Mouse (Mus musculus): ENCODE data around the gene S1pr1.

Gene S1pr1

GRCm38 (mm10) chr3:115713417-115714048, 1.3 kb downstream of the S1pr1 start:
- intact Hi-C loops (cut with DNase I) = loop anchor here (2.0 to 5.0 kb wide), 4 partner anchors 53 to 263 kb away; partner anchors contain the start of gene Dph5

GRCm38 (mm10) chr3:115712808-115713200, 2.1 kb downstream of the S1pr1 start:
- intact Hi-C loops (cut with DNase I) = loop anchor here (2.0 to 5.0 kb wide), 4 partner anchors 52 to 264 kb away; partner anchors contain the start of gene Dph5

DNA sequence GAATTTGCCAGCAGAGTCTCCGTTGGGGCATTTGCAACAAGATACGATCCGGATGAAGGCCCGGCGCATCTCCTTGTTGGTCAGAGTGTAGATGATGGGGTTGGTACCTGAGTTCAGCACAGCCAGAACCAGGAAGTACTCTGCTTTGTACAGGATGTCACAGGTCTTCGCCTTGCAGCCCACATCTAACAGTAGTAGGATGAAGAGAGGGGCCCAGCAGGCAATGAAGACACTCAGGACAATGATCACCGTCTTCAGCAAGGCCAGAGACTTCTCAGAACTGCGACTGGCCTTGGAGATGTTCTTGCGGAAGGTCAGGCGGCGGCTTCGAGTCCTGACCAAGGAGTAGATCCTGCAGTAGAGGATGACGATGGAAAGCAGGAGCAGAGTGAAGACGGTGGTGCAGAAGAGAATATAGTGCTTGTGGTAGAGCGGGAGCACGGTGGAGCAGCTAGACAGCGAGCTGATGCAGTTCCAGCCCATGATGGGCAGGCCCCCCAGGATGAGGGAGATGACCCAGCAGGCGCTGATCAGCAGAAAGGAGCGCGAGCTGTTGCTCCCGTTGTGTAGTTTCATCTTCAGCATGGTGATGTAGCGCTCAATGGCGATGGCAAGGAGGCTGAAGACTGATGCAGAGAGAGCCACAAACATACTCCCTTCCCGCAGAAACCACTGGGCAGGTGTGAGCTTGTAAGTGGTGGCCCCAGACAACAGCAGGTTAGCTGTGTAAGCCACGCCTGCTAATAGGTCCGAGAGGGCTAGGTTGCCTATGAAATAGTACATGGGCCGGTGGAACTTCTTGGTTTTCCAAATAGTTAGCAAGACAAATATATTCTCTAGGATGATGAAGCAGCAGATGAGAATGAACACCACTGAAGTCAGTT, 2.7 kb downstream of the S1pr1 start:
- intact Hi-C loops (cut with DNase I) = loop anchor here (2.0 to 5.0 kb wide), 4 partner anchors 51 to 265 kb away; partner anchors contain the start of gene Dph5

DNA sequence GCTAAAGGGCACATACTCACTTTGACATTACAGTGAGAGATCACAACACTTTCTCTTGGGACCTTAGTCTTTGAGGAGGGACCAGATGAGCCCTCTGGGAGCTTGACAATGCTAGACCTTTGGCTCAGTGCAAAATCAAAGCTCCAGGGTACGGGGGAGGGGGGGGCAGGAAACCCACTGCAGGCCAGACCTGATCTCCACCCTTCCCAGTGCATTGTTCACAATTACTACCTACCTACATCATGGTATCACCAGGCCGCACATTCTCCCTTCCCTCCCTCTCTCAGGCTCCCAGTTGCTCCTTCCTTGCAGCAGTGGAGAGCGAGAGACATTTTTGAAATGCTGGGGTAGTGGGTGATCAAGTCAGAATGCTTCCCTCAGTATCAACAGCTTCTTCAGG, 3.5 kb downstream of the S1pr1 start:
- intact Hi-C loops (cut with DNase I) = loop anchor here (5.0 kb wide), 1 partner anchor 176 kb away; the partner anchor contains the start of gene Dph5

- intact Hi-C loops (cut with DNase I) = loop anchor here (5.0 kb wide), 1 partner anchor 177 kb away; the partner anchor contains the start of gene Dph5
Measured at GRCm38 (mm10) chr3:115710051-115710450, 4.8 kb downstream of the S1pr1 start.

- intact Hi-C loops (cut with DNase I) = no loop called here
Measured at GRCm38 (mm10) chr3:115709118-115709574, 5.7 kb downstream of the S1pr1 start.

DNA sequence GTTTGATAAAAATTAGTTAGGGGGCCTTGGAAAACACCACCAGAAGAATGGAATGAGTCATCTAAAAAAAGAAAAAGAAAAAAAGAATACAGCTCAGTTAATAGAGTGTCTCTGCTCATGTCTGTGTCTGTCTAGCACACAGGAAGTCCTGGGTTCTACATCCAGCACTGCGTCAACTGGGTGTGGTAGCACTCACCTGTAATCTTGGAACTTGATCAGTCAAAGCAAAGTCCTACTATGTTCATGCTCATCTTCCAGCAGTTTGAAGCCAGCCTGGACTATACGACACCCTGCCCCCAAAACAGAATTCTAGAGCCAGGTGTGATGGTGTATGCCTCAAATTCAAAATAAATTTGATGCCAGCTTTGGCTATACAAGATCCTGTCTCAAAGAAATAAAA, 8.1 kb downstream of the S1pr1 start:
- intact Hi-C loops (cut with DNase I) = no loop called here

DNA sequence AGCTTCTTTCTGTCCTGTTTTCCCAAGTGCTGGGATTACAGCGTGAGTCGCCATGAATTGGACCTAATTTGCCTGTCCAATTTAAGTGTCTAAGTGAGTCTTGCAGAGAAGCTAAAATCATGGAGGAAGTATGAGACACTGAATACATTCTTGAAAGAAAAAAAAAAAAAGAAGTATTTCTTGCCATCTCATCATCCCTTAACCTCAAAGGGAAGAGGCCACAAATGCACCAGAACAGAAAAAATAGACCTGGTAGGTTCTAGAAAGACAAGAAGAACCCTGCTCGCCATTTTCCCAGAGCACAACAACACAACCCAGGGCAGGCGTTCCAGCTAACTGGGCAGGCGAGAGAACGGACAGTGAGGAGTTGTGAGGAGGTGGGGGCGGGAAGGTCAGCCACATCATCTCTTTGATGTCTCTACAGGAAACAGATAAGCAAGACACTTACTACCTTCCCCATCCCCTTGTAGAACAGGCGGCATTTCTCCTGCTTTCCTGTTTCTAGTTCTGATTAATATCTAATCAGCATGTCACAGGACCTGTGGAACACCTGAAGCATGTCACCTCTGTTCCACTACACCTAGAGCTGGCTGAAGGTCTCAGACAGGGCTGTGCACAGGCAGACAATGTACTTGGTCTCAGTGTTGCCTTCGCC, 10.5 kb downstream of the S1pr1 start:
- intact Hi-C loops (cut with DNase I) = no loop called here

GRCm38 (mm10) chr3:115703720-115704119, 11.2 kb downstream of the S1pr1 start:
- intact Hi-C loops (cut with DNase I) = no loop called here

DNA sequence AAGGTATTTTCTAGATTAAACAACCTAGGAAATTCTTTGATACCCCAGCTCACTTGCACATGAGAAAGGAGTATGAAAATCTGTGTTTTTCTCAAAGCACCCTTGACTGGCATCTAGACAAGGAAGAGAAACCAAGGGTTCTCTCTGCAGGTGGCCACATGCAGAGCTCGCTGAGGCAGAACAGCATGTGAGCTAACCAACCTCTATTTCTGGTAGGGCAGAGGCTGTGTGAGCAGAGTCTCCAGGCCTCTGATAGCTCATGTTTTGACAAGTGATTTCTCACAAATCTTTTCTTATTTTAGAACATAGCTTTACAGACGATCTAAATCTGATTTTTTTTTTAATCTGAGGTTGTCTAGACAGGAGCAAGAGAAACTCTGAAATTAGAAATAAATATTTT, 12.8 kb downstream of the S1pr1 start:
- intact Hi-C loops (cut with DNase I) = no loop called here

DNA sequence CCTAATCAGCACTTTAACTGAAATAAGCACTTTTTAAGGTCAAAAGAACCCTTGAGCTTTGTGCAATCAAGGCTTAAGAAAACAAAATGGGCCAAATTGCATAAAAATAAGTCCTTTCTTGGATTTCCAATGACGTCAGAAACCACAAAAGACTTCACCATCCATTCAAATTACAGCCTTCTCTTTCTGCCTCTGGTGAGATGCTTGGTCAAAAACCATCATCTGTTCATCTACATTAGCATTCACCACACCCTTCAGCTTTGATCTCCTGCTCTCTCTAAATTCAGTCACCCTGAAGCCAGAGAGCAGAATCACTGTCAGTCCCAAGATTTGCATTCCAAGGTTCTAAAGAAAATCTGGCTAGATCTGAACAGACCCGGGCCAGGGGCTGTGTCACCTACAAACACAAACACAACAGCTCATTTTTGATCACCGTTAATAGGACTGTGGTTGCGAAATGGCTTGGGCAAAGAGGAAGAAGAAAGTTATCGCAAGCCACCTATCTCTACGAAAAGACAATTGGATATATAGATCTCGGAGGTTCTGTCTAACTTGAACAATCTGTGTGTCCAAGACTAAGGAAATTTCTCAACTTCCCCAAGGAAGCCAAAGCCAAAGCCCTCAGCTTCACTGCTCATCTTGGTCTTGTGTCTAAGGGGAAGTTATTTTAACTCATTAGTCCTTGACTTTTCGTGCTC, 19.5 kb downstream of the S1pr1 start:
- intact Hi-C loops (cut with DNase I) = no loop called here

- intact Hi-C loops (cut with DNase I) = no loop called here
Measured at GRCm38 (mm10) chr3:115694168-115694567, 20.7 kb downstream of the S1pr1 start.

DNA sequence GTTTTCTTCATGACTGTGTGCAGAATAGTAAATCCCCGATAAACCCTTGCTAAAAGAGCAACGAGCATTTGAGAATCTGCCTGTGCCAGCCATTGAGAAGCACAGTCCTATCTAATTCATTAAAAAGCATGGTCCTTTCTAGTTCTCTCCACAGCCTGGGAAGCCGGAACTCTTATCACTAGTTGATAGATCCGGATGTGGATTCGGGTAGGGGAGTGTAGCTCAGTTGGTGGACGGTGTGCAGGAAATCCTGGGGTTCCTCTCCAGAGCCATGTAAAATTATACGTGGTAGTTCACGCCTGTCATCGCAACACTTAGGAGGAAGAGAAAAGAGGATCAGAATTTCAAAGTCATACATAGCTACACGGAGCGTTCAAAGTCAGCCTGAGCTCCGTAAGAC, 21.5 kb downstream of the S1pr1 start:
- intact Hi-C loops (cut with DNase I) = no loop called here

DNA sequence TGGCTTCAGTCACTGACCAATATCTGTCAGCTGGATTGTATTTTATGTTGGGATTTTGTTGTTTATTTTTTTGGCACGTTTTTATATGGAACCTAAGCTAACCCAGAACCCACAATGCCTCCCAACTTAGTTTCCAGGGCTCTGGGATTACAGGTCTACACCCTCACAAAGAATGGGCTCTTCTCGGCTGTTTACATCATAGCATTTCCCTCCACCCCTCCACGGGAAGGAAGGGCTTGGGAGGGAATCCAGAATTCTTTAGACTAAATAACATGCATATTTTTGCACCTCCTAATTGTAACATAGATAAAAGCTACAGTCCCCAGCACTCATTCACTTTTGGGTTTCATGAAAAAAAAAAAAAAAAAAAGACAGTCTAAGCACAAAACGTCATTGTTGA, 22.0 kb downstream of the S1pr1 start:
- intact Hi-C loops (cut with DNase I) = no loop called here

DNA sequence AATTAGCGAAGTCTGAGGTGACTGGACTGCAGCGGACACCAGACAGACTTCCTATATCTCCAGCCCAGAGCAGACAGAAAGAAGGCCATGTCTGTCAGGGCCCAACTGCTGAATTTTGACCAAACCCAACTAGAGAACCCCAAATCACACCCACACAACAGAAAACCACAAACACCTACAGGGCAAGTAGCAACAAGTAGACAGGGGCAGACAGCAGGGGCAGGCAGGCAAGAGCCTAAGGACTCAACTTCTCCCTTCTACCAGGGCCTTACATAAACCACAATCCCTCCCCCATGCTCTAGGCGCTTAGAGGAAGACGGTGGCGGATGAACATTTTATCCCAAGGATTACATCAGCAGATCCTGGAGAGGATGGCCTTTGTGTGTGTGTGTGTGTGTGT, 22.5 kb downstream of the S1pr1 start:
- intact Hi-C loops (cut with DNase I) = no loop called here

GRCm38 (mm10) chr3:115689920-115690319, 25.0 kb downstream of the S1pr1 start:
- intact Hi-C loops (cut with DNase I) = no loop called here

GRCm38 (mm10) chr3:115689352-115689751, 25.5 kb downstream of the S1pr1 start:
- intact Hi-C loops (cut with DNase I) = no loop called here

GRCm38 (mm10) chr3:115687821-115688220, 27.1 kb downstream of the S1pr1 start:
- intact Hi-C loops (cut with DNase I) = no loop called here

DNA sequence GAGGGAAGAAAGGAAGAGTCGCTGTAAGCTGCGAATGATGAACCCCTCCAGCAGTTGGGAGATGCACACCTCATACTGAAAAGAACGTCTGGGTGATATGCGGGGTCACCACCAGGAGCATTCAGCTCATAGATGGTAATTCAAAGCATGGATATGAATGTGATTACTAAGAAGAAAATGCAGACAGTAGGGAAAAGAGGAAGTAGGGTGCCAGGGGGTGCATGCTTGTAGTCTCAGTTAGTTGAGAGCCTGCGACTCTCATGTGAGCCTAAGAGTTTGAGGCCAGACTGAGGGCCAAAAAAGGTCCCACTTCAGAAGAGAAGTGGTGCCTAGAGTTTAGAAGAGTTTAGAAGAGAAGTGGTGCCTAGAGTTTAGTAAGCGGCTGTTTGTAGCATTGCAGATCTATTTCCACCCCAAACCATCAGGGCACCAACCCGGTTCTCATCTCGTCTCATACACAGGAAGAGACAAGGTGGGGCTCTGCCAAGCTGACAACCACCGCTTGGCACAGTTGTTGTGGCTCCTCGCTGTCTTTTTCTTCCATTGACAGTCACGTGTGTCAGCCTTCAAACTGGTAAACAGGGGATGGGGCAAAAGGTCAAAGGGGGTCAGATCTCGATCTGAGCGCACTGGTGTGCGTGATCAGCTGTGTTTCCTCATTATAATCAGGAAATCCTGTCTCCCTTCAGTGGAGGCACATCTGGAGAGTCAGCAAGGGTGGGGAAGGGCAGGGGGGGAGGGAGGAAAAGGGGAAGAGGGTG, 32.4 kb downstream of the S1pr1 start:
- intact Hi-C loops (cut with DNase I) = no loop called here

DNA sequence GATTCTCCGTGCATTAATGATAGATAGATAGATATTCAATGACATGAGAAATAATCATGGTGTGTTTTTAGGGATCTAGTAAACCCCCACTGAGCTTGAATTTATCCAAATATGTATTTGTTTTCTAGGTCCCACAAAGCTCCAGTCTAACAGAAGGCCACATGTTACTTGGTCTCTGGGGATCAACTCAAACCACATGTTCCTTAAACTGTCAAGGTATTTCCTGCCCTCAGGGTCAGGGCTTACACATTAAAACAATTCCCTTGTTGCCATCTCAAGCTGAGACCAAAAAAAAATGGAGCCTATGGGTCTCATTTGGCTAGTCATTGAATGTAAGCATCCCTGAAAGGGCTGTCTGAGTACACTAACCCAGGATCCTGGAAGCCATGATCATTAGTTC, 33.7 kb downstream of the S1pr1 start:
- intact Hi-C loops (cut with DNase I) = no loop called here

Measured in adrenal gland (tissue).